Mouse (Mus musculus) liver, embryonic 15.5 days (tissue): ENCODE results near the gene Pxmp4. TPM values are rescaled to one million over a fixed set of nuclear protein-coding genes. Genes with fewer than 3 reads are reported as not detected.
A peak's percentile ranks its signal among the peaks of the same experiment; 100 is the strongest.

Experiments used
- ATAC-seq: fragments of 200-750 bp; cut with Nextera tagmentation; 2 replicates; pipeline ENCODE4 v1.8.0; 2017; ENCODE audit warnings: moderate number of reproducible peaks, mild to moderate bottlenecking, moderate library complexity; ENCODE audit not compliant: insufficient read depth
- H3K27ac ChIP-seq: fragments of 300-500 bp; sonication (generic); replicated peaks from 2 replicates; pipeline ENCODE4 v1.5.1; 2015; ENCODE audit warnings: mild to moderate bottlenecking, inconsistent platforms
- H3K27me3 ChIP-seq: fragments of 300-500 bp; sonication (generic); 2 replicates; pipeline ENCODE4 v1.6.1; 2015; ENCODE audit warnings: mild to moderate bottlenecking, inconsistent platforms
- H3K36me3 ChIP-seq: fragments of 300-500 bp; sonication (generic); replicated peaks from 2 replicates; pipeline ENCODE4 v1.6.1; 2015; ENCODE audit warnings: moderate library complexity, mild to moderate bottlenecking, inconsistent platforms
- H3K4me1 ChIP-seq: fragments of 300-500 bp; sonication (generic); replicated peaks from 2 replicates; pipeline ENCODE4 v1.6.1; 2015; ENCODE audit warnings: inconsistent platforms
- H3K4me2 ChIP-seq: fragments of 300-500 bp; sonication (generic); 2 replicates; pipeline ENCODE4 v1.6.1; 2015; ENCODE audit warnings: moderate library complexity, mild to moderate bottlenecking, inconsistent platforms
- H3K4me3 ChIP-seq: fragments of 300-500 bp; sonication (generic); replicated peaks from 2 replicates; pipeline ENCODE4 v1.5.1; 2015; ENCODE audit warnings: mild to moderate bottlenecking, inconsistent platforms
- H3K9ac ChIP-seq: fragments of 300-500 bp; sonication (generic); 2 replicates; pipeline ENCODE4 v1.6.1; 2015; ENCODE audit warnings: moderate library complexity, mild to moderate bottlenecking, inconsistent platforms
- H3K9me3 ChIP-seq: fragments of 300-500 bp; sonication (generic); replicated peaks from 2 replicates; pipeline ENCODE4 v1.6.1; 2016; ENCODE audit warnings: inconsistent platforms
- WGBS: fragments of 180-500 bp; shearing (Covaris S2); methylation state at CpG from one replicate; pipeline ENCODE4 v1.1.7; 2015; ENCODE audit warnings: mixed read lengths; ENCODE audit not compliant: insufficient replicate concordance; 5-methylcytosine and 5-hydroxymethylcytosine counted together
- polyA plus RNA-seq: library from polyadenylated mRNA; unstranded; fragments of >200 nt; fragmentation: Nextera tagmentation; extraction: Ambion mirVana; gene quantifications from 2 replicates; pipeline ENCODE4 v1.2.1, GENCODE M21; 2015

Pxmp4 gene
- polyA plus RNA-seq, 1 experiment from 2014 or later = 34.6 TPM

DNA sequence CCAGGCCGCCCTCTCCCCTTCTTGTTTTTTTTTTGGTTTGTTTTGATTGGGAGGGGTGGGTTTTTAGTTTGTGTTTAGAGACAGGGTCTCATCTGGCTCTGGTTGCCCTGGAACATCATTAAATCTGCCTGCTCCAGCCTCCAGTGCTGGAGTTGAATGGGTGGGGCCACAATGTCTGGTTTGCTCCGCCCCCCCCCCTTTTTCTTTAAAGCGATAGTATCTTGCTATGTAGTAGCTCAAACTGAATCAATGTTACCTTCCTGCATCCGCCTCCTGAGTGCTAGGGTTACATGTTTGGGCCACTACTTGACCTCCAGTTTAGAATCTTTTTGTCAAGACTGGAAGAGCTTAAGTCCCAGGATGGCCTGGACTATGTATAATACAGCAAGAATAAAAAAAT is 32.2 kb downstream of the Pxmp4 start:
- Histone ChIP-seq H3K36me3 (peaks cover 6% of the 10 kb centered on the region; the same call in 1 of the 2 replicates), H3K4me3 (no peak overlapping the region), H3K9ac (0 out of 2 replicates have a peak overlapping the region, but pooled peaks have one; percentile 48), H3K27ac (no peak overlapping the region), H3K9me3 (no peaks in the 10 kb centered on the region), H3K27me3 (no peaks in the 10 kb centered on the region), H3K4me1 (peaks cover 49% of the 10 kb centered on the region), H3K4me2 (peak overlapping the region; percentile 96)
- WGBS = 37% methylated on average over 4 of the region's 4 CpGs
- ATAC-seq = no peak

DNA sequence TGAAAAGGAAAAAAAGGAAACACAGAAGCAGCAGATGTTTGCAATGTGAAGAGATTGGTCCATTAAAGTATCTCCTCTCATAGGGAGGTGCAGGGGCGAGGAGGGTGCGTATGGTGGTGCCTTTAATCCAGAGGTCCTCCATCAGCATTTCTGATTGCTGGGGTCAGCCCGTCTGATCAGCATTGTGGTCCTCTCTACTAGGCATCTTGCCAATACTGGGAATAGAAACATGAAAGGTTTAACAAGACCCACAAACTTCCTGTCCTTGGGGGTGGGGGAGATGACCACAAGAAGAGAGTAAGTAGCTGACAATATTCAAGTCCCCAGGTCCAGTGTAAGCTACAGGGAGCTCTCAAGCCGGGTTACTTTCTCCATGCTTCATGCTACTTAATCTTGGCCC is 32.8 kb downstream of the Pxmp4 start:
- Histone ChIP-seq H3K4me3 (peak overlapping the region; percentile 87), H3K9me3 (no peaks in the 10 kb centered on the region), H3K36me3 (peaks cover 9% of the 10 kb centered on the region; the same call in 1 of the 2 replicates), H3K4me1 (peaks cover 55% of the 10 kb centered on the region), H3K4me2 (peak overlapping the region; percentile 96), H3K27me3 (no peaks in the 10 kb centered on the region), H3K27ac (peak overlapping the region; percentile 69), H3K9ac (peak overlapping the region; percentile 48)
- no peak for ATAC-seq
- WGBS = 36% methylated on average over 4 of the region's 4 CpGs

DNA sequence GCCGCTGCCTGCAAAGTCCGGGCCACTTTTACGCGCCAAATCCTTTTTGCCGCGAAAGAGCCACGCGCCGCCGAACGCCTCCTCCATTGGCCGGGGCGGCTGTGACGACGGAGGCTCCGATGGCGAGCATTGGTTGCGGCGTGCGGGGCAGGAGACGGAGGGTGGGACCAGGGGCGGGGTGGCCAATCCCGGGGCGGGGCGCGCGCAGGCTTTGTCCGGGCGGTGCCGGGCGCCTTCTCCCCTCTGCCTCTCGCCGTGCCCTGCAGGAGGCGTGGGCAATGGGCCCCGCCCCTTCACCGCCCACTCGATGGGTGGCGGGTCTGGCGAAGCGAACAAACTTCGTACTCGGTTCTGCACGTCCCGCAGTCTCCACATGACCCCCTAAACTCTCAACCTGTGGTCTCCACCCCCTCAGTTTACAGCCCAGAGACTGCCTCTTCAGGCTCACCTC is 33.6 kb downstream of the Pxmp4 start, which contains the start of gene E2f1:
Gene E2f1 (minus strand): TSS at position 57 of the 451 bp plus-strand sequence.
- H3K36me3 ChIP-seq = peaks cover 13% of the 10 kb centered on the region; the same call in 1 of the 2 replicates
- no peaks in the 10 kb centered on the region for H3K9me3 ChIP-seq
- H3K4me2 ChIP-seq = peak within 1 kb of the TSS; percentile 96
- peaks cover 62% of the 10 kb centered on the region for H3K4me1 ChIP-seq
- WGBS = 0% methylated on average over 42 of the region's 44 CpGs
- peak within 1 kb of the TSS; percentile 90 for H3K27ac ChIP-seq
- H3K4me3 ChIP-seq = peak within 1 kb of the TSS; percentile 87
- H3K27me3 ChIP-seq = no peaks in the 10 kb centered on the region
- peak within 1 kb of the TSS; percentile 77 for H3K9ac ChIP-seq
- ATAC-seq = peak; percentile 95

DNA sequence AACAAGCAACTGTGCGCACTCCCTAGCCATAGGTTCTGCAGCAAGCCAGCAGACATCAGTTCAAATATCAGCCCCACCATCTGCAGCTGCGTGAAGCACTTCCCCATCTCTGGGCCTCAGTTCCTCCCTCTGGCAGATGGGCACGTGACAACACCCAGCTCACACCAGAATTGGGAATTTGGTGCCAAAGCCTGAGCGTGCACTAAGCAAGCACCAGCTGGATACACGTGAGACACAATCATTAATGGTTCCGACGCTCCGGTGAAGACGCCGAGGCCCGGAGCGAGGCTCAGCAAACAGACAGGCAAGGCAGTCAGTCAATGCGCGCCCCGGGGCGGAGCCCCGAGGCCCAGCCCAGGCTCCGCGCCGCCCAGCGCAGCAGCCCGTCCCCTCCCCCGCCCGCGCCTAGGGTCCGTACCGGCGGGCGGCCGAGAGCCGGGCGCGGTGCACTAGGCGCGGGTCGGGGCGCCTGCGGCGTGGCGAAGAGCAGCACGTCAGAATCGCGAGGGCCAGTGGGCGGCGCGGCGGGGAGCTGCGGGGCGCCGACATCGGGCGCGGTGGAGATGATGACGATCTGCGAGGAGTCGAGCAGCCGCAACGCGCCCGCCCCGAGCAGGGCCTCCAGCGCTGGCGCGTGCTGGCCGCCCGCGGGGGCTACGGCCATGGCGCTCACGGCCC is 34.3 kb downstream of the Pxmp4 start:
- peaks cover 19% of the 10 kb centered on the region for H3K36me3 ChIP-seq
- WGBS = under 1% methylated on average over 47 of the region's 70 CpGs
- peak overlapping the region; percentile 90 for H3K27ac ChIP-seq
- peak; percentile 84 for ATAC-seq
- no peaks in the 10 kb centered on the region for H3K9me3 ChIP-seq
- H3K4me3 ChIP-seq = peak overlapping the region; percentile 87
- peaks cover 67% of the 10 kb centered on the region for H3K4me1 ChIP-seq
- no peaks in the 10 kb centered on the region for H3K27me3 ChIP-seq
- H3K4me2 ChIP-seq = peak overlapping the region; percentile 96
- H3K9ac ChIP-seq = peak overlapping the region; percentile 77

DNA sequence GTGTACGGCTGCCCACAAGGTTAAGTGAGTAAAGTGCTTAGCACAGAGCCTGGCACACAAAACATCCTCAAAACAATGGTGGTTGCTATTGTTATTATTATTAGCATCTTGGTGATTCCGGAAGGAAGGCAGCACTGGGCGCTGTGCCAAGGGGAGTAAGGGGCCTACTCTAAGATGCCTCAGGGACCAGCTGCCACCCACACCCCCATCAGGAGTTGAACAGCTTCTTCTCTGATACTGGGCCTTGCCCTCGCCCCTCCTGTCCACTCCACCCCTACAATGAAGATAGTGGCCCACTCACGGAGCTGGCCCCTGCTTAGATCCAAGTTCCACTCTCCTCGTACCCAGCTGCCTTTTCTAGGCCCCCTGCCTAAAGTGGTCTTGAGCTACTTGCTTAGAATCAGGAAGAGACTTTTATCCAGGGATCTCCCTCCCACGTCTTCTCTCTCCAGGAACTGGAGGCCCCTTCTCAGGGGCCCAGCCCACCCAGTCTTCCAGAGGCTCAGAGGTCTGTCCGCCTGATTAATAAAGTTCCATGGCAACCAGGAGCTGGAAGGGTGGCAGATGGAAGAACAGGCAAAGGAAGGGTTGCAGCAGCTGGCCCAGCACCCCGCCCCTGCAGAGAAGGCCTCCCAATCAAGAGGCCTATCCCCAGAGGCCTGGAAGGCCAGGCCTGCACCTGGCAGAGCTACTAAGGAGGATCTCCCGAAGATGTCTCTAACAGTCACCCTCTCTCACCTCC is 35.0 kb downstream of the Pxmp4 start:
- 10% methylated on average over 10 of the region's 10 CpGs for WGBS
- peaks cover 26% of the 10 kb centered on the region for H3K36me3 ChIP-seq
- peak; percentile 9 for ATAC-seq
- H3K9ac ChIP-seq = peak overlapping the region; percentile 77
- H3K9me3 ChIP-seq = no peaks in the 10 kb centered on the region
- peak overlapping the region; percentile 96 for H3K4me2 ChIP-seq
- H3K27me3 ChIP-seq = no peaks in the 10 kb centered on the region
- H3K4me1 ChIP-seq = peaks cover 65% of the 10 kb centered on the region
- peak overlapping the region; percentile 90 for H3K27ac ChIP-seq
- peak overlapping the region; percentile 87 for H3K4me3 ChIP-seq

DNA sequence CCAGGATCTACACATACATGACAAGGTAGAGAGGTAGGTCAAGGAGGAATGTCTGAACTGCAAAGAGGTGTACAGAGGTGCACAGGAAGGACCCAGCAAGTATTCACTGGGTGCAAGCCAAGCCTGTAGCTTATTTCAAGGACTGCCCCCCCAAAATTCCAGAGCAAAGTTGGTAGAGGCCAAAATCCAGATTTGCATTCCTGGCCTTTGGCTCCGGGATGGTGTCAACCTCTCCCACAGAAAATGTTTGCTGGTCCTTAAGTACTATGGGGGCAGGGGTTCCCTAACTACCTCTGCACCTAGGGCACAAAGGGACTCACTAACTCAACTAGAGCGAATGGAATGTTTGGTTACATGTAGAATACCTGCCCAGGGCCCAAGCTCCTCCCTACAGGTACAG is 35.7 kb downstream of the Pxmp4 start:
- 71% methylated on average over 2 of the region's 2 CpGs for WGBS
- peaks cover 65% of the 10 kb centered on the region for H3K4me1 ChIP-seq
- peak overlapping the region; percentile 96 for H3K4me2 ChIP-seq
- peak overlapping the region; percentile 90 for H3K27ac ChIP-seq
- no peaks in the 10 kb centered on the region for H3K9me3 ChIP-seq
- no peak for ATAC-seq
- peak overlapping the region; percentile 77; the same call in 1 of the 2 replicates for H3K9ac ChIP-seq
- no peaks in the 10 kb centered on the region for H3K27me3 ChIP-seq
- H3K4me3 ChIP-seq = peak overlapping the region; percentile 87
- peaks cover 34% of the 10 kb centered on the region for H3K36me3 ChIP-seq

DNA sequence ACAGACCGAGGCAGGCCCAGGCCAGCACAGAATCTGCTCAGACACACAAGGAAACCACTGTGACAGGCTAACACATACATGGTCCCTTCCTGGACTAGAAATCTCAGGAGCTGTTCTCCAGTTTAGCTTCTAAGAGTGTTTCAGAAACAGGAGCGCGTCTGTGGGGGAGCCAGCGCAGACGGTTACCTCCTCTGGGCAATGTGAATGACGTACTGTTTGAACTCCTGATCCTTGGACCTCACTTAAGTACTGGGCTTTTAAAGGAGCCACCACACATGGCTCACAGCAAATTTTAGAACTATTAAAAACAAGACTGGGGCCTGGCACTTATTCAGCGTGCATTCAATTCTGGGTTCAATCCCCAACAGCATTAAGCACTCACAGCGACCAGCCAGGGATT is 36.9 kb downstream of the Pxmp4 start:
- H3K27me3 ChIP-seq = no peaks in the 10 kb centered on the region
- no peak overlapping the region for H3K27ac ChIP-seq
- ATAC-seq = no peak
- 0 out of 2 replicates have a peak overlapping the region, but pooled peaks have one; percentile 3 for H3K4me3 ChIP-seq
- H3K9me3 ChIP-seq = no peaks in the 10 kb centered on the region
- peaks cover 43% of the 10 kb centered on the region for H3K36me3 ChIP-seq
- H3K9ac ChIP-seq = no peak overlapping the region
- 80% methylated on average over 8 of the region's 8 CpGs for WGBS
- H3K4me1 ChIP-seq = peaks cover 64% of the 10 kb centered on the region
- peak overlapping the region; percentile 20 for H3K4me2 ChIP-seq

DNA sequence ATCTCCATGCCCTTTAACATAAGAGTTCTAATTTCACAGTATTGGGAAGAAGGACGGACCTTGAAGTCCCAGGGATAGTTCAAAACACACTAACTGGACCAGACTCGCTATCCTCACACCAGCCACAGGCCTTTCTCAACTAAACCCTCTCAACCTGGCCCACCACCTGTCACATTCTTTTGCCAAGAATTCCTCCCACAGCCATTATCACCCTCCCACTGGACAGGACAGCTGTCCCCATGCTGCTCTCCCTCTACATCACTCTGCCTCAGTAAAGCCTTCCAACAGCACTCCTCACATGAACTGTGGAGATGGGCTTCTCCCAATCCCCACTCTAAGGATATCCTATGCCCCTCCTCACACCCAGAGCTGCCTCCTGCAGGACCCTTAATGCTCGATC is 37.9 kb downstream of the Pxmp4 start:
- Histone ChIP-seq H3K4me3 (no peak overlapping the region), H3K9ac (no peak overlapping the region)

DNA sequence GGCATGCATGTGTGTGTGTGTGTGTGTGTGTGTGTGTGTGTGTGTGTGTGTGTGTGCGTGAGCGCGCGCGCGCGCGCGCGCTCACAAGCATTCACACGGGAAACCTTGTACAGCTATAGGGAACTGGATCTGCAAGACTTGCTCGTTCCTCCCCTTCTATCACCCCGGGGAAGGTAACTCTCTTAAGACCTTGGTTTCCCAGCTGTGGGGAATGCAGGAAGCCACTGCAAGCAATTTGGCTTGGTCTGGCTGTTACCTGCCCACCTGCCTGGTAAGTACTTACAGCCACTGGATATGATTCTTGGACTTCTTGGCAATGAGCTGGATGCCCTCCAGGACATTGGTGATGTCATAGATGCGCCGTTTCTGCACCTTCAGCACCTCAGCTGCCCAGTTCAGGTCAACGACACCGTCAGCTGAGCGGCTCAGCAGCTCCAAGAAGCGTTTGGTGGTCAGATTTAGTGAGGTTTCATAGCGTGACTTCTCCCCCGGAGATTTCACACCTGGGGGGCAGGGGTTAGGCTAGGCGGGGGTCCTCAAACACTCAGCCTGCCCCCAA is 39.8 kb downstream of the Pxmp4 start:
- H3K27me3 ChIP-seq = no peaks in the 10 kb centered on the region
- H3K4me2 ChIP-seq = no peak overlapping the region
- H3K4me3 ChIP-seq = no peak overlapping the region
- no peaks in the 10 kb centered on the region for H3K9me3 ChIP-seq
- 88% methylated on average over 22 of the region's 22 CpGs for WGBS
- ATAC-seq = no peak
- H3K4me1 ChIP-seq = peaks cover 52% of the 10 kb centered on the region
- no peak overlapping the region for H3K27ac ChIP-seq
- H3K36me3 ChIP-seq = peaks cover 57% of the 10 kb centered on the region
- no peak overlapping the region for H3K9ac ChIP-seq

More for the DNA sequence above, 37.9 kb downstream of the Pxmp4 start:
- no peaks in the 10 kb centered on the region for H3K27me3 ChIP-seq
- H3K9me3 ChIP-seq = no peaks in the 10 kb centered on the region
- H3K36me3 ChIP-seq = peaks cover 54% of the 10 kb centered on the region
- ATAC-seq = no peak
- no peak overlapping the region for H3K27ac ChIP-seq
- H3K4me2 ChIP-seq = no peak overlapping the region
- H3K4me1 ChIP-seq = peaks cover 53% of the 10 kb centered on the region
- WGBS = 81% methylated on average over 3 of the region's 3 CpGs

DNA sequence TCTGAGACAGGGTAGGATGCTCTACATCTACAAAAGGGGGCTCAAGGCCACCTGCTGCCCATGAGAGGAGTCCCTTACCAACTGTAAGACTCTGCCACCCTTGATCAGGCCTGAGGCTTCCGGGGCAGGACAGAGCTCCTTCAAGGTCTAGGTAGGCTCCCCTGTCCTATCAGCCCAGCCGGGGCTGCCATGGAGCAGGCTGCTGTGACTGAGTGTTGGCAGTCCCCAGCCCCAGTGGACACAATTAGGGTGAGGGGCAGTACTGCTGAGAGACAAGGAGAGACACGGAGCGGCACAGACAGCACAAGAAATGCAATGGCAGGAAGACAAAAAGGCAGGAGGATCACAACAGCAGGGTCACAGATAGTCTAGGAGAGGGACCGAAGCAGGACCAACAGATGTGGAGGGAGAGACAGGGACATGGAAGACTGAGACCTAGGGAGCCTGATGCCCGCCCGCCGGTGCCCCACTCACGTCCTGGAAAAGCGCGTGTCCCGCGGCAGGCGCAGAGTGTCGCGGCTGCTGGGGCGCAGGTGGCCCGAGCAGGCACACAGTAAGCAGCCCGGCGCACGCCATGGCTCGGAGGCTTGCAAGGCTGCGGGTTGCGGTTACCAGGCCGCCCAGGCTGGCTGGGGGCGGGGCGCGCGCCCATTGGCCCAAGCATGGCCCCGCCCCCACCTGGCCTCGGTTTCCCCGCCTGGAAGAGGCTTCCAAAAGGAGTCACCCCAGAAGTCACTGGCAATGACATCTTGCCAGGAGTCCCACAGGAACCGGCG is 45.1 kb downstream of the Pxmp4 start, which contains the start of gene Necab3:
Gene Necab3 (minus strand): TSS at position 627 of the 776 bp plus-strand sequence.
- 0 out of 2 replicates have a peak within 1 kb of the TSS, but pooled peaks have one; percentile 16 for H3K27ac ChIP-seq
- WGBS = 3% methylated on average over 34 of the region's 34 CpGs
- H3K4me2 ChIP-seq = peak within 1 kb of the TSS; percentile 75

More for the DNA sequence above, 45.1 kb downstream of the Pxmp4 start, which contains the start of gene Necab3:
- Histone ChIP-seq H3K4me3 (peak within 1 kb of the TSS; percentile 41), H3K9me3 (no peaks in the 10 kb centered on the region), H3K27me3 (no peaks in the 10 kb centered on the region), H3K36me3 (peaks cover 30% of the 10 kb centered on the region), H3K9ac (peak within 1 kb of the TSS; percentile 48), H3K4me1 (peaks cover 23% of the 10 kb centered on the region)
- ATAC-seq = peak; percentile 60
